Mouse (Mus musculus) forebrain, embryonic 11.5 days (tissue): ENCODE measurements around the gene Iqgap2. TPM values are rescaled to one million over a fixed set of nuclear protein-coding genes. Genes with fewer than 3 reads are reported as not detected.

ENCODE experiments used
- ATAC-seq: fragments of 200-750 bp; cut with Nextera tagmentation; replicated peaks from 2 replicates; pipeline ENCODE4 v1.8.0; 2017; ENCODE audit warnings: moderate TSS enrichment; ENCODE audit not compliant: low FRiP score
- DNase-seq: peaks from one replicate; pipeline ENCODE4 v3.0.0-alpha.2; 2017; ENCODE audit warnings: low spot score
- H3K27ac ChIP-seq: fragments of 300-500 bp; sonication (generic); 2 replicates; pipeline ENCODE4 v1.5.1; 2014; ENCODE audit warnings: low read depth, low read length
- H3K27me3 ChIP-seq: fragments of 300-500 bp; sonication (generic); 2 replicates; pipeline ENCODE4 v1.6.1; 2014; ENCODE audit warnings: mild to moderate bottlenecking, low read length, mixed read lengths; ENCODE audit not compliant: control insufficient read depth, insufficient read depth
- H3K36me3 ChIP-seq: fragments of 300-500 bp; sonication (generic); 2 replicates; pipeline ENCODE4 v1.6.1; 2014; ENCODE audit warnings: mild to moderate bottlenecking, low read length, moderate library complexity, mixed read lengths; ENCODE audit not compliant: control insufficient read depth, insufficient read depth
- H3K4me1 ChIP-seq: fragments of 300-500 bp; sonication (generic); replicated peaks from 2 replicates; pipeline ENCODE4 v1.6.1; 2014; ENCODE audit warnings: low read length, mixed read lengths; ENCODE audit not compliant: control insufficient read depth, insufficient read depth
- H3K4me2 ChIP-seq: fragments of 300-500 bp; sonication (generic); 2 replicates; pipeline ENCODE4 v1.6.1; 2014; ENCODE audit warnings: low read depth, mild to moderate bottlenecking, low read length, moderate library complexity, mixed read lengths; ENCODE audit not compliant: severe bottlenecking
- H3K4me3 ChIP-seq: fragments of 300-500 bp; sonication (generic); 2 replicates; pipeline ENCODE4 v1.5.1; 2014; ENCODE audit warnings: low read depth, low read length
- H3K9ac ChIP-seq: fragments of 300-500 bp; sonication (generic); 2 replicates; pipeline ENCODE4 v1.6.1; 2014; ENCODE audit warnings: low read length
- H3K9me3 ChIP-seq: fragments of 300-500 bp; sonication (generic); 2 replicates; pipeline ENCODE4 v1.6.1; 2016; ENCODE audit warnings: low read length, mixed read lengths; ENCODE audit not compliant: control insufficient read depth
- WGBS: fragments of 180-500 bp; shearing (Covaris S2); extraction: QIAGEN DNeasy Blood & Tissue Kit; methylation state at CpG from one replicate; pipeline ENCODE4 v1.1.7; 2014; 5-methylcytosine and 5-hydroxymethylcytosine counted together
- polyA plus RNA-seq: library from polyadenylated mRNA; unstranded; fragments of >200 nt; fragmentation: Nextera tagmentation; extraction: Ambion mirVana; gene quantifications from 2 replicates; pipeline ENCODE4 v1.2.1, GENCODE M21; 2014

Iqgap2 gene
- polyA plus RNA-seq, 1 experiment from 2014 or later = 20.1 TPM

GRCm38 (mm10) chr13:95696120-95696653 is 195.5 kb downstream of the Iqgap2 start:
- ATAC-seq = no peak
- 0 out of 2 replicates have a peak overlapping the region, but pooled peaks have one; percentile 37 for H3K27ac ChIP-seq

GRCm38 (mm10) chr13:95692201-95692600 is 199.5 kb downstream of the Iqgap2 start:
- H3K9ac ChIP-seq = no peak overlapping the region
- no peaks in the 10 kb centered on the region for H3K36me3 ChIP-seq
- ATAC-seq (no peak), DNase-seq (no peak)
- no peak overlapping the region for H3K27ac ChIP-seq
- WGBS = 97% methylated on average over 8 of the region's 8 CpGs
- H3K4me1 ChIP-seq = no peaks in the 10 kb centered on the region; the same call in 1 of the 2 replicates
- no peak overlapping the region for H3K4me2 ChIP-seq
- H3K27me3 ChIP-seq = no peaks in the 10 kb centered on the region
- no peak overlapping the region for H3K4me3 ChIP-seq
- H3K9me3 ChIP-seq = no peaks in the 10 kb centered on the region

More at GRCm38 (mm10) chr13:95696120-95696653, 195.5 kb downstream of the Iqgap2 start:
- no peaks in the 10 kb centered on the region; the same call in 1 of the 2 replicates for H3K4me1 ChIP-seq
- no peaks in the 10 kb centered on the region; the same call in 1 of the 2 replicates for H3K36me3 ChIP-seq
- no peak overlapping the region for H3K4me3 ChIP-seq
- no peak overlapping the region for H3K9ac ChIP-seq
- H3K27me3 ChIP-seq = no peaks in the 10 kb centered on the region
- 78% methylated on average over 9 of the region's 9 CpGs for WGBS
- no peak for DNase-seq
- no peak overlapping the region for H3K4me2 ChIP-seq
- H3K9me3 ChIP-seq = no peaks in the 10 kb centered on the region

GRCm38 (mm10) chr13:95688576-95688975 is 203.1 kb downstream of the Iqgap2 start:
- DNase-seq (no peak), ATAC-seq (no peak)
- Histone ChIP-seq H3K9me3 (no peaks in the 10 kb centered on the region), H3K36me3 (no peaks in the 10 kb centered on the region), H3K27me3 (no peaks in the 10 kb centered on the region), H3K27ac (no peak overlapping the region), H3K9ac (no peak overlapping the region), H3K4me3 (no peak overlapping the region), H3K4me2 (no peak overlapping the region), H3K4me1 (no peaks in the 10 kb centered on the region)
- 79% methylated on average over 1 of the region's 1 CpGs for WGBS

- Histone ChIP-seq H3K9me3 (no peaks in the 10 kb centered on the region), H3K4me3 (no peak overlapping the region), H3K36me3 (no peaks in the 10 kb centered on the region), H3K27ac (no peak overlapping the region), H3K4me1 (no peaks in the 10 kb centered on the region), H3K9ac (no peak overlapping the region), H3K27me3 (no peaks in the 10 kb centered on the region), H3K4me2 (no peak overlapping the region)
- DNase-seq (no peak), ATAC-seq (no peak)
- WGBS = 88% methylated on average over 5 of the region's 5 CpGs
Observed at GRCm38 (mm10) chr13:95685736-95686135, 206.0 kb downstream of the Iqgap2 start.

- DNase-seq (no peak), ATAC-seq (no peak)
- Histone ChIP-seq H3K27ac (no peak overlapping the region), H3K9ac (no peak overlapping the region), H3K4me1 (no peaks in the 10 kb centered on the region), H3K36me3 (no peaks in the 10 kb centered on the region), H3K4me2 (no peak overlapping the region), H3K4me3 (no peak overlapping the region), H3K27me3 (no peaks in the 10 kb centered on the region), H3K9me3 (no peaks in the 10 kb centered on the region)
- 96% methylated on average over 9 of the region's 9 CpGs for WGBS
Observed at GRCm38 (mm10) chr13:95684656-95685244, 207.0 kb downstream of the Iqgap2 start.

- 86% methylated on average over 4 of the region's 4 CpGs for WGBS
- DNase-seq = no peak
- no peak for ATAC-seq
- no peak overlapping the region for H3K4me3 ChIP-seq
- H3K4me1 ChIP-seq = no peaks in the 10 kb centered on the region
- H3K9me3 ChIP-seq = no peaks in the 10 kb centered on the region
- H3K27me3 ChIP-seq = no peaks in the 10 kb centered on the region
- no peaks in the 10 kb centered on the region for H3K36me3 ChIP-seq
- no peak overlapping the region for H3K4me2 ChIP-seq
- H3K27ac ChIP-seq = no peak overlapping the region
- no peak overlapping the region for H3K9ac ChIP-seq
Observed at GRCm38 (mm10) chr13:95679491-95679941, 212.2 kb downstream of the Iqgap2 start.

- no peak for DNase-seq
- Histone ChIP-seq H3K4me1 (no peaks in the 10 kb centered on the region), H3K36me3 (no peaks in the 10 kb centered on the region), H3K4me2 (no peak overlapping the region), H3K27me3 (no peaks in the 10 kb centered on the region), H3K27ac (no peak overlapping the region), H3K4me3 (no peak overlapping the region), H3K9ac (no peak overlapping the region), H3K9me3 (no peaks in the 10 kb centered on the region)
- no peak for ATAC-seq
- 89% methylated on average over 5 of the region's 5 CpGs for WGBS
Observed at GRCm38 (mm10) chr13:95679078-95679477, 212.6 kb downstream of the Iqgap2 start.

- Histone ChIP-seq H3K4me3 (no peak overlapping the region), H3K9ac (no peak overlapping the region), H3K27ac (no peak overlapping the region), H3K9me3 (no peaks in the 10 kb centered on the region), H3K36me3 (peaks cover 2% of the 10 kb centered on the region), H3K4me2 (no peak overlapping the region), H3K4me1 (no peaks in the 10 kb centered on the region), H3K27me3 (no peaks in the 10 kb centered on the region)
- DNase-seq = no peak
- 94% methylated on average over 7 of the region's 7 CpGs for WGBS
- no peak for ATAC-seq
Observed at GRCm38 (mm10) chr13:95672372-95672771, 219.3 kb downstream of the Iqgap2 start.
